Mouse (Mus musculus) embryo, embryonic 10 days (tissue): Measurements from ENCODE around the gene Olfr1337.
"Not testable (repeated sequence)": the region's sequence is repeated elsewhere in the genome, so short reads cannot be mapped to it uniquely, and the experiment has no call there.

Experiments used
- DNase-seq: peaks from one replicate; pipeline ENCODE4 v3.0.0-alpha.2; 2015; ENCODE audit warnings: low spot score

Gene Olfr1337

DNA sequence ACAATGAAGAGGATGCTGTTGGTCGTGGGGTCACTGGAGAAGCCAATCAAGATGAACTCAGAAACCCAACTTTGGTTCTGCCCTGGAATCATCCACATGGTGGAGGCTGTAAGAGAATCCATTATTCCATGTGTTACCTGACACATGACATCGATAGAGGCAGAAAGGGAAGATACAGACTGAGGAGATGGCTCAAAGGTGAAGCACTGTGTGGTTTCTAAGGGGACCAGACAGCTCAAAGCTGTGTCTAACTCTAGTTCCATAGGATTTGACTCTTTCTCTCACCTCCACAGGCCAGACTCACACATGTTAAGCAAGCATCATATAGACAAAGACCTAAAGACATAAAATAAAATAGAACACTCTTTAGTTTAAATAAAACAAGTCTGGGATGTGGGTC lies at the start of gene Olfr1337:
TSS of gene Olfr1337 (minus strand) at position 101 of the 400 bp plus-strand sequence.
- no peak for DNase-seq

DNA sequence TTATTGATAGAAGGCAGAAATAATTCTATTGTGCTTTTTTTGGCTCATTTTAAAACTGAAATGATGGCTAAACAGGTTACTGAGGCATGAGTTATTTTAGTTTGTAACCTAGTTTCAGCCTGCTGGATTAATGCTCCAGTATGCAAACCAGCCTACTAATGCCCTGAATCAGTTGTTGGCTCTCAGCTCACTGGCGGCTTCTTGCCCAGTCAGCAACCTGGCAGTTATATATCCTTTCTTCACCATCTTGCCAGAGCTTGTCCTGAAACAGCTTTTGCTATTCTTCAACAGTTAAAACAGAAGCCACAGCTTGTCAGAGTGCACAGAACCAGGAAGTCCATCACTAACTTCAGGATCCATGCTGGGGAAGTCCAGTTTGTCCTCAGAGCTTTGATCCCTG lies 36.5 kb upstream of the Olfr1337 start:
- DNase-seq, result no peak

DNA sequence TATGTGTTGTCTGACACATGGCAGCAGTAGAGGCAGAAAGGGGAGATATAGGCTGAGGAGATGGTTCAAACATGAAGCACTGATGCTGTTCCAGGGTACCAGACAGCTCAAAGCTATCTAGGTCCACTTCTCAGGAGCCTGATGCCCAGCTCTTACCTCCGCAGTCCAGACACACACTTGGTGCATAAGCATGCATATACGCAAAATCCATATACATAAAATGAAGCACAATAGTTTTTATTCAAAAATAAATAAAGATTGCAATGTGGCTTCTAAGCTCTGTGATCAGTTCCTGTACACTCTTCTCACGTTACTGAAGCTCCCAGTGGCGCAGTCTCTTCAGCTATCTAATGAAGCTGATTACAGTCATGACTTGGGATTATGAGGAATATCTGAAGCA lies 27.5 kb upstream of the Olfr1337 start, which contains the start of gene Olfr1335:
TSS of gene Olfr1335 (minus strand) at position 101 of the 400 bp plus-strand sequence.
- no peak for DNase-seq

DNA sequence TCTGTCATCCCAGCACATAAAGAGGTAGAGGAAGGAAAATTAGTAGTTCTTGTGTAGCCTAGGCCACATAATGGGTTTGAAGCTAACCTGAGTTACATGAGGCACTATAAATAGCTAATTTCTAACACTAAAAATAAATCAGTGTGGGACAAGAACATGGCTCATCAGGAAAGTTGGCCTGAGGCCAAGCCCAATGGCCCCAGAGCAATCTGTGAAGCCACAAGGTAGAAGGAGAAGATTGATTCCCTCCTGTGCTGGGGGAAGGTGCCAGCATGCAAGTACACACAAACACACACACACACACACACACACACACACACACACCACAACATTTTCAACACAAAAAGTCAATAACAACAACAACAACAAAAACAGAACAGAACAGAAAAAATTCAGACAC lies 10.4 kb upstream of the Olfr1337 start:
- DNase-seq, result not testable (repeated sequence)

DNA sequence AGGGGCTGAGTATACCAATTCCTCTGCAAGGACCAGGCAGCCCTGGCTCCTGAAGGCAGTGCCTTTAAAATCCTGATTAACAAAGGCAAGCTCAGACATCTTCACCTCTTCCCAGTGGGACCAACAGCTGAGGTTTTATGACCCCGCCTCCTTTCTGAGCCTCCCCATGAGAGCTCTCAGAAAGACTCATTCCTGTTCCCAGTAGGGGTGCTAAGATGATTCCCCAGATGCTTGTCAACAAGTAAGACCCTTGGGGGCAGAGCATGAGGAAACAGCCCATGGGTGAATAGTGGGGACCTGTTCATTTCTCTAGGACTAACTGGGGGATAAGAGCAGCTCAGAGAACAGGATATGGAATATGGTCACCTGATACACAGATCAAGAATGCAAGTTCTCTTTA lies 23.7 kb downstream of the Olfr1337 start, which contains the start of gene Olfr1338:
TSS of gene Olfr1338 (minus strand) at position 101 of the 400 bp plus-strand sequence.
- DNase-seq, result no peak

DNA sequence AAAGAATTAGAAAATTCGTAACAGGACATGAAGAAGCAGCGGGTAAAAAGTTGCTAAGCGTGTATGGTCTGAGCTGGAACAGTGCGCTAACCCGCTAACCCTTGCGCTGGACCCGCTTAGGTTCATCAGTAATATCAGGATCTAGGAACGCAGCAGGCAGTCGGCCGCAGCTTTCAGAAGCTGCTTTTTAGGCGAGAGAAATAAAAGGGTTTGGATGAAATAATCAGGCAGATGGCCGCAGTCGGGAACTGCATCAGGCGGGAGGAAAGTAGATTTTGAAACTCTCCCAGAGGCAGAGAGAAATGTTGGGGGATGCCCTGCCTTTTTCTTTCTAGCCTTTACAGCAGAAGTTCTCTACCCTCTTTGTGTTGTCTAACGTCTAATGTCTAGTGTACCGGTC lies 40.5 kb downstream of the Olfr1337 start:
- peak; percentile 16 for DNase-seq

DNA sequence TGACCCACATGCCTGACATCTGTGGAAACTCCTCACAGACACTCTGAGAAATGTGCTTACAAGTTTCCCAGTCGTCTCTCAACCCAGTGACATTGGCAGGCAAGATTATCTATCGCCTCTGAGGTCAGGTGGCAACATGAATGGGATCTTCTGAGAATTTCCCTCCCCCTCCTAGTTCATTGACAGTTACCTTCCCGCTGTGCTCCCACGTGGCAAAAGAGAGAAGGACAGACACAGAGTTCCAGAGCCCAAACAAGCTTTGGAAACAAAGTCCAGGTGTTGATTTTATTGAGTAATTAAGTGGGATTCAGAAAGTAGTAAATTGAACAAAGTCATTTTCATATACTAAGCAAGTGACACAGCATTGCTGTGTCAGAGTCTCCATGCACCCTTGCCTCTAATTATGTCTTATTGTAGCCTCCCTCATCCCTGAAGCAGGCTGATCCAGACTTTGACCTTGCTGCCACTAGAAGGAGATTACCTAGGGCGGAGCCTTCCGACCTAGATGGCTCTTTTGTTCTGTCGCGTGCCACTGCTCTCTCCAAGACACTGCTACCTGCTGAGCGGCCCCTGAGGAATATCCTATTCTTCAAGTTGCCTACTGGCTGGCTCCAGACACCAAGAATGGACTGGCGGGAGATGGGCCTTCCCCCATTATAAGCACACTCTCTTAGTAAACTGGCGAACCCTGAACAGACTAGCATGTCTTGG lies 41.2 kb downstream of the Olfr1337 start:
- DNase-seq, result peak; percentile 5

DNA sequence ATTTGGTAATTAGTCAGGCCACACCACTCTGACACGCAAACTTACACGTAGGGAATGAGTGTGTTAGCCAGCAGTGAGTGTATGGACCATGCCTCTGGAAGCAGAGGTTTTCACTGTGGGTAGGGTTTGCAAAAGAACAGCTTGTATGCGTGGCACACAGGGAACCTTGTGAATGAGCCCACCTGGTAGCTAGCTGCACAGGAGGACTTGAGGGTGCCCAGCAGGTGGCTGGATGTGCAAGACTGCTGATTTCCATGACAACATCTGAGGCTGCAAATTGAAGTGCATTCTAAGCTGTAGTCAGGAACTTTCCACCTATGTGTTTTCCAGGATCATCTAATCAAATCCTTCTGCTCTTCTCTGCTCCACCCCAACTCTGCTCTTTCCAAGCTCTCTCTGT lies 42.8 kb downstream of the Olfr1337 start:
- no peak for DNase-seq

DNA sequence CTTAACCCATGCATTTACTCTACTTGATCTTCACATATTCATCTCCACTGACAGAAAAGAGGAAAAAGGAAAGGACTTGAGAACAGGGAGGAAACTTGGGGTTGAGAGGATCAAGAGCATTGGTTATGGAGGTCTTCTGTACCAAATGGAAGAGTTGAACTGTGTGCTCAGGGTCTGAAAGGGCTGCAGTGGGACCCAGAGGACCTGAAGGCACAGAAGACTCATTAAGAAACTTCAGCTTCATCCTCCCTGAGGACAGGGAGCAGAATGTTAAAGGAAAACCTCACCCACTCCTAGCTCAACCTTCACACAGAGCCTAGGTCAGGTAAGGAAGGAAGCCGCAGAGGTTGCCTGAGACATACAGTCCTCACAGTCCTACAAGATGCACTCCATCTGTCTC lies 50.5 kb downstream of the Olfr1337 start, which contains the start of gene Olfr1339:
TSS of gene Olfr1339 (plus strand) at position 301 of the 400 bp plus-strand sequence.
- no peak for DNase-seq
